In the genomic region with DNA sequence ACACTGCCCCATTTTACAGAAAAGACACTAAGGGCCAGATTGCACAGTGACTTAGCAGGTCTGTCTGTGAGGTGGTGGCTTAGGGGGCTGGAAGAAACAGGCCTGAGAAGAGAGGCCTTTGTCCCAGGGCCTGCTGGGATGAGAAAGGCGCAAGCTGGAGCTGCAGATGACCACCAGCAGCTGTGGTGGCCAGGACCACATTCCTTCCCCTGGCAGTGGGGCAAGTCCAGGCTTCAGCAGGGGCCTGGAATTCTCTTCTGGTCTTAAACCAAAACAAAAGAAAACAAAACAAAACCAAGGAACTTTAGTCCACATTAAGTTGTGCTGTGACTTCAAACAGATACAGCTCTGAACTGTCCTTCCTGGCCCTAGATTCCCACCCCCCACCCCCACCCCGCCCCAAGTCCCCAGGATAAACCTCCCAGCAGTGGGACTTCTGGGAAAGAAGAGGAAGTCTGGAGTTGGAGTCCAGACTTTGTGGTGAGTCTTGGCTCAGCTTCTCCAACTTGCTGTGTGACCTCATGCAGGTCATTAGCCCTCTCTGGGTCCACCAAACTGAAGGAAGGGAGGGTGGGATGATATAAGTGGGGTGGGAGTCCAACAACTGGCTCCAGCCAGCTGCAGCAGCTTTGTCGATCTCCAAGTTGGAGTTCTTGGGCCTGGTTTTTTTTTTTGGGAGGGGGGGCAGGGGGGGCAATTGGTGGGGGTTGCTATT, we compare ENCODE assay signal across 8 mouse cellular contexts. TPM values are rescaled to one million over a fixed set of nuclear protein-coding genes. Genes with fewer than 3 reads are reported as not detected.
DNase-seq lines count a peak whose midpoint lies in the region; ATAC-seq lines count a peak whose summit lies in the region.

No protein-coding gene starts in this region.

- H3K27me3 ChIP-seq in kidney, embryonic 15.5 days = no peaks in the 10 kb centered on the region
- no peaks in the 10 kb centered on the region for H3K27me3 ChIP-seq in forebrain, embryonic 15.5 days
- no peaks in the 10 kb centered on the region for H3K27me3 ChIP-seq in intestine, embryonic 16.5 days (replicated peaks; ENCODE audit: control insufficient read depth, insufficient read depth, low read length)
- no peaks in the 10 kb centered on the region for H3K27me3 ChIP-seq in midbrain, embryonic 16.5 days (ENCODE audit: control insufficient read depth, insufficient read depth, low read depth, low read length)

- no peak for DNase-seq in kidney, adult 11 months
- no peak for DNase-seq in B cell, adult 2 months
- DNase-seq in urinary bladder, postnatal 14 days (ENCODE audit: low spot score) = no peak
- DNase-seq in yolk sac, embryonic 10.5 days (ENCODE audit: low spot score) = no peak

- ATAC-seq in kidney, embryonic 15.5 days (replicated peaks; ENCODE audit: low FRiP score) = peak; percentile 50
- ATAC-seq in forebrain, embryonic 15.5 days (replicated peaks) = no peak
- ATAC-seq in intestine, embryonic 16.5 days = 0 out of 2 replicates have a peak, but pooled peaks have one; percentile 14
- ATAC-seq in midbrain, embryonic 16.5 days = no peak

- H3K9me3 ChIP-seq in kidney, embryonic 15.5 days (replicated peaks) = no peaks in the 10 kb centered on the region
- H3K9me3 ChIP-seq in forebrain, embryonic 15.5 days = no peaks in the 10 kb centered on the region
- H3K9me3 ChIP-seq in intestine, embryonic 16.5 days (ENCODE audit: control insufficient read depth, low read length) = no peaks in the 10 kb centered on the region
- no peaks in the 10 kb centered on the region for H3K9me3 ChIP-seq in midbrain, embryonic 16.5 days (replicated peaks; ENCODE audit: control insufficient read depth, low read length, poor library complexity, severe bottlenecking)

- 30% methylated on average over 3 of the region's 3 CpGs for WGBS in kidney, embryonic 15.5 days
- WGBS in forebrain, embryonic 15.5 days = 59% methylated on average over 3 of the region's 3 CpGs
- 52% methylated on average over 3 of the region's 3 CpGs for WGBS in intestine, embryonic 16.5 days
- 76% methylated on average over 3 of the region's 3 CpGs for WGBS in midbrain, embryonic 16.5 days

- H3K27ac ChIP-seq in kidney, embryonic 15.5 days = peak overlapping the region; percentile 98
- H3K27ac ChIP-seq in forebrain, embryonic 15.5 days (replicated peaks) = peak overlapping the region; percentile 85
- H3K27ac ChIP-seq in intestine, embryonic 16.5 days (ENCODE audit: low read length) = peak overlapping the region; percentile 95
- H3K27ac ChIP-seq in midbrain, embryonic 16.5 days (ENCODE audit: low read length) = peak overlapping the region; percentile 81

- H3K9ac ChIP-seq in kidney, embryonic 15.5 days = peak overlapping the region; percentile 24
- H3K9ac ChIP-seq in forebrain, embryonic 15.5 days (replicated peaks) = no peak overlapping the region
- H3K9ac ChIP-seq in intestine, embryonic 16.5 days (ENCODE audit: low read depth, low read length) = peak overlapping the region; percentile 62
- peak overlapping the region; percentile 45; the same call in 1 of the 2 replicates for H3K9ac ChIP-seq in midbrain, embryonic 16.5 days (ENCODE audit: low read depth, low read length)

- no peak overlapping the region for H3K4me3 ChIP-seq in kidney, embryonic 15.5 days (replicated peaks)
- H3K4me3 ChIP-seq in forebrain, embryonic 15.5 days = no peak overlapping the region
- H3K4me3 ChIP-seq in intestine, embryonic 16.5 days (ENCODE audit: low read length) = no peak overlapping the region
- H3K4me3 ChIP-seq in midbrain, embryonic 16.5 days (ENCODE audit: low read depth, low read length) = no peak overlapping the region

- H3K36me3 ChIP-seq in kidney, embryonic 15.5 days = no peaks in the 10 kb centered on the region
- H3K36me3 ChIP-seq in forebrain, embryonic 15.5 days = no peaks in the 10 kb centered on the region
- H3K36me3 ChIP-seq in intestine, embryonic 16.5 days (ENCODE audit: control insufficient read depth, insufficient read depth, low read length) = no peaks in the 10 kb centered on the region
- H3K36me3 ChIP-seq in midbrain, embryonic 16.5 days (ENCODE audit: control insufficient read depth, insufficient read depth, low read length) = no peaks in the 10 kb centered on the region

- H3K4me2 ChIP-seq in kidney, embryonic 15.5 days = peak overlapping the region; percentile 45
- H3K4me2 ChIP-seq in forebrain, embryonic 15.5 days (replicated peaks) = no peak overlapping the region
- 0 out of 2 replicates have a peak overlapping the region, but pooled peaks have one; percentile 31 for H3K4me2 ChIP-seq in intestine, embryonic 16.5 days (ENCODE audit: low read depth, low read length)
- no peak overlapping the region for H3K4me2 ChIP-seq in midbrain, embryonic 16.5 days (ENCODE audit: low read length)

- H3K4me1 ChIP-seq in kidney, embryonic 15.5 days = peaks cover 75% of the 10 kb centered on the region
- H3K4me1 ChIP-seq in forebrain, embryonic 15.5 days = peaks cover 15% of the 10 kb centered on the region
- peaks cover 30% of the 10 kb centered on the region for H3K4me1 ChIP-seq in intestine, embryonic 16.5 days (ENCODE audit: control insufficient read depth, insufficient read depth, low read length)
- peaks cover 23% of the 10 kb centered on the region for H3K4me1 ChIP-seq in midbrain, embryonic 16.5 days (ENCODE audit: control insufficient read depth, insufficient read depth, low read length)

RNA-seq across cellular contexts. Expression of a gene that starts 13.4 kb away (rescaled TPM):
- polyA plus RNA-seq in kidney, embryonic 15.5 days (2015; fragmentation: Nextera tagmentation; extraction: Ambion mirVana) = 107 and 109 TPM in 2 replicates
- polyA plus RNA-seq in forebrain, embryonic 15.5 days (2015; fragmentation: Nextera tagmentation; extraction: Ambion mirVana) = 31.8 and 33.6 TPM in 2 replicates
- 76.9 and 81.9 TPM in 2 replicates for polyA plus RNA-seq in intestine, embryonic 16.5 days (2015; fragmentation: Nextera tagmentation; extraction: Ambion mirVana)
- 20.1 and 27.1 TPM in 2 replicates for polyA plus RNA-seq in midbrain, embryonic 16.5 days (2015; fragmentation: Nextera tagmentation; extraction: Ambion mirVana)

Comparison
In these comparisons a context has a peak if more than half of its experiments do, and no peak if none do; other contexts are left out.
1. ATAC-seq: peak in kidney, embryonic 15.5 days (single experiment) and intestine, embryonic 16.5 days (single experiment); none in forebrain, embryonic 15.5 days (single experiment) and midbrain, embryonic 16.5 days (single experiment).
2. H3K4me2 ChIP-seq: peak in kidney, embryonic 15.5 days (single experiment) and intestine, embryonic 16.5 days (single experiment); none in forebrain, embryonic 15.5 days (single experiment) and midbrain, embryonic 16.5 days (single experiment).
3. Peak in every context shown above with its lines, with median percentiles within 50 percentile points of each other: H3K27ac ChIP-seq.